Mouse (Mus musculus) left cerebral cortex, postnatal 25 days (tissue): ENCODE data around the gene Rps25. TPM values are rescaled to one million over a fixed set of nuclear protein-coding genes. Genes with fewer than 3 reads are reported as not detected.
A peak's percentile ranks its signal among the peaks of the same experiment; 100 is the strongest.
"Not testable (repeated sequence)": the region's sequence is repeated elsewhere in the genome, so short reads cannot be mapped to it uniquely, and the experiment has no call there.

ENCODE experiments used
- DNase-seq, 2 experiments: peaks; one replicate each; pipeline ENCODE4 v3.0.0; 2022; ENCODE audit warnings: low spot score in 2 of 2, mixed read lengths in 1 of 2
- intact Hi-C: fragments of 180-260 bp; cut with DNase I; formaldehyde crosslinking; loops from one replicate; pipeline ENCODE4 v1.15.1; 2025
- microRNA-seq, 2 experiments: library from miRNA; unstranded; fragments of <30 nt; microRNA quantifications; one replicate each; pipeline ENCODE4 v1.2.0; 2022
- total RNA-seq, 2 experiments: library from RNA; stranded (reverse); gene quantifications; 2 replicates each; pipeline ENCODE4 v1.2.3; 2021

The Rps25 gene
- total RNA-seq, 2 experiments from 2014 or later, result 615 to 632 TPM

GRCm38 (mm10) chr9:44440961-44441360 is 34.0 kb downstream of the Rps25 start, which contains the start of gene Foxr1:
TSS of gene Foxr1 (minus strand) at chr9:44441136.
- DNase-seq, result no peak
- intact Hi-C loops, result no loop called here

GRCm38 (mm10) chr9:44444402-44445025 is 37.6 kb downstream of the Rps25 start:
- DNase-seq, intact Hi-C loops: not testable (repeated sequence)

DNA sequence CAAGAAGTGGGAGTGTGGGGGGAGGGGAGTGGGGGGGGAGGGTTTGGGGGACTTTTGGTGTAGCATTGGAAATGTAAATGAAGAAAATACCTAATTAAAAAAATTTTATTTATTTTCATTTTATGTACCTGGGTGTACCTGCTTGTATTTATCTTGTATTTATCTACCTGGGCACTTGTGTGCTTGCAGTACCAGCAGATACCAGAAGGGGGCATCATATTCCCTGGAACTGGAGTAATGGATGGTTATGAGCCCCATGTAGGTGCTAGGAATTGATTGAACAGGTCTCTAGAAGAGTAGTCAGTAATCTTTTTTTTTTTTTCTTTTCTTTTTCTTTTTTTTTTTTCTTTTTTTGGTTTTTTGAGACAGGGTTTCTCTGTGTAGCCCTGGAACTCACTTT is 43.4 kb downstream of the Rps25 start:
- no peak for DNase-seq
- intact Hi-C loops, result no loop called here

DNA sequence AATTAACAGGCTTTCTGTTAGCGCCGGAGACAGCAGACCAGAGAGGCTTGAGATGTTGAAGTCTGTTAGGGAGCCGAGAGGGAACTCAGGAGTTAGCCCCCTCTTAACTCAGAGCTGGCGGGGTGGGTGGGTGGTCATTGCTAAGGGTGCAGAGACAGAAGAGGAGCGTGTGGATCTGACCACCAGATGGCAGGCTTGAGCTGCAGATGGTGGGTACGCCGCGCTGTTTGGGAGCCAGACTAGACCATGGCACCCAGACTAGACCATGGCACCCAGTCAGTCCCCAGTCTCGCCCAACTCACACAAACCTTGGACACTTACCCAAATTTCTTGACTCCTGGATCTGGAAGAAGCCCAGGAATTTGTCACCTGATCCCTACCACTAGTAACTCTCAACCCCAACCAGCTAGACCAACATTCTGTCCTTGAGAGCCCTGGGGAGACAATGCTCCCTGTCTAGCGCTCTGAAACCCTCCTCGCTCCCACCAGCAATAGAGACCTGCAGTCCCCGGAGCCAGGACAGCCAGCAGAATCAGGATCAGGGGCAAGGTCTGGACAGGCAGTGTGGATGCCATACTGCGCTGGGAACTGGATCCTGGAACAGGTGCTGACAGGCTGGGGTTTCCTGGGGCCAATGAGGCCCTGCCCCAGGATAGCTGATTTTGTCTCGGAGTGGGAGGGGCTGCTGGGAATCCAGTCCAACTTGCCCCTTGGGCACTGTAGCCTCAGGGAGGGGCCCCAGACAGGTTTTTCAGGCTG is 47.4 kb downstream of the Rps25 start:
- intact Hi-C loops, result loop anchor here (1.0 kb wide), 2 partner anchors 48 to 198 kb away; no protein-coding TSS in a partner anchor
- peak; percentile 84 for DNase-seq

GRCm38 (mm10) chr9:44454891-44455220 is 47.9 kb downstream of the Rps25 start, which contains the start of gene Upk2:
TSS of gene Upk2 (minus strand) at chr9:44454976.
- intact Hi-C loops, result loop anchor here (1.0 kb wide), 2 partner anchors 47 to 197 kb away; no protein-coding TSS in a partner anchor
- DNase-seq, result no peak

DNA sequence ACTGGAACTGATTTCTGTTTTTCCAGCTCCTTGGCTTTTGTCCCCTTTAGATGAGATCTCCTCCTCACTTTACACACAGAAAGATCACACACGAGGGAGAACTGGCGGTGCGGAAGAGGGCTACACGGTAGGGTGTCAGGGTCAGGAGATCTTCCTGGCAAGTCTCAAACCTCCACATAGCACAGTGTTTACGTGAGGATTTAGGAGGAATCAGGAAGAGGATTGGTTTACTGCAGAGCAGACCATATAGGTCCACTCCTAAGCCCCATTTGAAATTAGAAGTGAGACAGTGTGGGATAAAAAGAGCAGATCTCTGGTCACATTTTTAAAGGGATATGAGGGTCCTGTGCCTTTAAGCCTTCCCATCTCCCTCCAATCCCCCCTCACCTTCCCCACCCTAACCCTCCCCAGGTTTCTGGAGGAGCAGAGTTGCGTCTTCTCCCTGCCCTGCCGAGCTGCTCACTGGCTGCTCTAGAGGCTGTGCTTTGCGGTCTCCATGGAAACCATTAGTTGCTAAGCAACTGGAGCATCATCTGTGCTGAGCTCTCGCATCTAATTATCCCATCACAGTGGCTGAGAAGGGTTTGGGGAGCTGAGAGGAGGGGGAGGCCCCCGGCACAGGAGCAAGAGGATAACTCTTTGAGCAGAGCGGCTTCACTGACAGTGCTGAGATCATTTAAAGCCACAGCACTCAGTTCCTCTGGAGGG is 50.2 kb downstream of the Rps25 start:
- DNase-seq, result peak; percentile 89 to 98
- intact Hi-C loops, result loop anchor here (2.0 kb wide), 1 partner anchor 22 kb away; no protein-coding TSS in a partner anchor

Small RNA genes lying within 50 kb of the gene (microRNA-seq; reads per million reads assigned to microRNA genes)
- 1.3 to 1.7 reads per million in 2 experiments for gene Mir7085

Other genes with a start within 250 kb of the Rps25 start
- gene Cbl, start 173.1 kb upstream of the Rps25 start, total RNA-seq, result 10 to 100 TPM; 53.4 to 54.2 TPM
- gene Ccdc153, start 166.5 kb upstream of the Rps25 start, total RNA-seq, result 1 to 10 TPM; 1.3 to 2.0 TPM
- gene Pdzd3, start 155.7 kb upstream of the Rps25 start, total RNA-seq, result under 1 TPM; 0.53 to 0.73 TPM
- 10 to 100 TPM; 11.6 to 14.0 TPM for gene Nlrx1, start 138.5 kb upstream of the Rps25 start, total RNA-seq
- gene Abcg4, start 118.5 kb upstream of the Rps25 start, total RNA-seq, result 10 to 100 TPM; 60.5 to 61.6 TPM
- gene Hinfp, start 101.5 kb upstream of the Rps25 start, total RNA-seq, result 10 to 100 TPM; 28.4 to 28.6 TPM
- 100 to 1,000 TPM; 207 to 225 TPM for gene C2cd2l, start 86.9 kb upstream of the Rps25 start, total RNA-seq
- gene Dpagt1, start 81.1 kb upstream of the Rps25 start, total RNA-seq, result 10 to 100 TPM; 12.5 to 13.8 TPM
- 10 to 100 TPM; 56.6 to 56.8 TPM for gene H2afx, start 72.4 kb upstream of the Rps25 start, total RNA-seq
- gene Hmbs, start 62.9 kb upstream of the Rps25 start, total RNA-seq, result 10 to 100 TPM; 14.8 to 22.0 TPM
- 10 to 100 TPM; 47.3 to 47.4 TPM for gene Vps11, start 45.5 kb upstream of the Rps25 start, total RNA-seq
- gene Hyou1, start 27.6 kb upstream of the Rps25 start, total RNA-seq, result 100 to 1,000 TPM; 142 to 144 TPM
- gene Slc37a4, start 10.3 kb upstream of the Rps25 start, total RNA-seq, result 10 to 100 TPM; 27.3 to 29.1 TPM
- gene Trappc4, start 461 bp downstream of the Rps25 start, total RNA-seq, result 10 to 100 TPM; 67.6 to 68.8 TPM
- gene Ccdc84, start 11.4 kb downstream of the Rps25 start, total RNA-seq, result 10 to 100 TPM; 14.6 to 15.8 TPM
- gene Foxr1, start 34.0 kb downstream of the Rps25 start, total RNA-seq, result not detected
- not detected for gene Upk2, start 47.8 kb downstream of the Rps25 start, total RNA-seq
- 10 to 100 TPM; 60.3 to 60.9 TPM for gene Bcl9l, start 75.7 kb downstream of the Rps25 start, total RNA-seq
- gene Cxcr5, start 154.7 kb downstream of the Rps25 start, total RNA-seq, result not detected
- gene Ddx6, start 197.8 kb downstream of the Rps25 start, total RNA-seq, result 100 to 1,000 TPM; 131 to 134 TPM